Mouse (Mus musculus): Measurements from ENCODE around the gene Defb45. TPM values are rescaled to one million over a fixed set of nuclear protein-coding genes. Genes with fewer than 3 reads are reported as not detected.

Defb45 gene
- polyA plus RNA-seq, 1 experiment, result 0.21 TPM

DNA sequence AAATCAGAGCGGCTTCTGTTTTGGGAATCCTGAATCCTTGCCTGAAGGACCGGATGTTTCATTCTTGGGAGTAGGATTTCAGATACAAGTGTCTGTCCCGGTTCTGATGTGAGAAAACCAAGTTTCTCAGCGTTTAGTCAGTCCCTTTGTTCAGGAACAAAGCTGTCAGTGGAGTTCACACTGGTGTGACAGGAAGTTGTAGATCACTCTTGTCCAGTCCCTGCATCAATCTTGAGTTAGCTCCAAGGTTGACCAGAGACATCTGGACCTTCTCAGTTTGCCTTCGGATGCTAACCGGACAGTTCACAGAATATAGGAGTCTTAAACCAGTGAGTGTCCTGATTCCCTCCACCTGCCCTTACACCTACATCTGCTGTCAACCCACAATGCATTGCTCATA, 8.5 kb upstream of the Defb45 start:
- DNase-seq (ENCODE audit: low spot score), result no peak

DNA sequence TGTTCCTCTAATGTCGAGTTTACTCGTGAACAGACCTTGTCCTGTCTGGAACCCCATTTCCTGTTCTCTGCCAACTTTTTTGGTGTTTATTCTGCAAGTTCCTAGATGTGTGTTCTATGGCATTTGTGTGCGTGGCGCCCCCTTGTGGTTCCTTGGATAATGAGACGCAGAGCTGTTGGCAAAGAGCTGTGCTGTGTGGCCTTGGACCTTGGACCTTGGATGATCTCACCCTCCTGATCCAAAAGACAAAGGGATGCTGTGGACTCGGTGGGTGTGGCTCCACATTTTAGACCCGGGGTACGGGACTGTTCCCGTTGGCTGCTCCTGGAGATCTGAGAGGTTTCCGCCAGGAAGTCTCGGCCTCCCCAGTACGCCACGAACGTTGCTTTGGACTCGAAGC, 4.9 kb upstream of the Defb45 start, which contains the start of gene Defb36:
Defb36 (plus strand) TSS at position 271 of the 400 bp plus-strand sequence.
- no peak for DNase-seq (ENCODE audit: low spot score)

DNA sequence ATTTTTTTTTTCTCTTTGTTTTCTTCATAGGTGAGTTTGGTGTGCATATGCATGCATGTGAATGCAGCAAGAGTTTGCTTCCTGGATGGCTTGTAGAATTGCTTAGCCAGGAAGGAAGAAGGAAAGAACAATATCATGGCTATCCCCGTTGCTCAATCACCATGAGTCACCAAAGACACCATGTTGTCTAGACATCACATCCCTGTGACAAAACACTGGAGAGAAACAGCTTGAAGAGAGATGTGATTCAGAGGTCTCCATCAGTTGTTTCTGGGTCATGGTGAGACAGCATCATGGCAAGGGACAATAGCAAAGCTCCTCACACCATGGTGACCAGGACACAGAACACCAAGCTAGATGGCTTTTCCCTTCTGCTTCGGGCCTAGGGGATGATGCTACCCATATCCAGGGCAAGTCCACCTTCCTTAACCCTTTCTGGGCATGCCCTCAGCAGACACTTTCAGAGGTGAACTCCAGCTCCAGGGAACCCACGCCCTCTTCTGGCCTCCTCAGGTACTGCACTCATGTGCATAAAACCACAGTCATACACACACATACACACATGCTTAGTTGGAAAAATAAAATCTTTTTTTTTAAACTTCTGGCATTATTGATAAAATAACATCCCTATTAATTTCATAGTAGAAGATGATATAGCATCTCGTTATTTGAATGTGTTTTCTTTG, 2.2 kb upstream of the Defb45 start:
- no peak for DNase-seq (ENCODE audit: low spot score)

DNA sequence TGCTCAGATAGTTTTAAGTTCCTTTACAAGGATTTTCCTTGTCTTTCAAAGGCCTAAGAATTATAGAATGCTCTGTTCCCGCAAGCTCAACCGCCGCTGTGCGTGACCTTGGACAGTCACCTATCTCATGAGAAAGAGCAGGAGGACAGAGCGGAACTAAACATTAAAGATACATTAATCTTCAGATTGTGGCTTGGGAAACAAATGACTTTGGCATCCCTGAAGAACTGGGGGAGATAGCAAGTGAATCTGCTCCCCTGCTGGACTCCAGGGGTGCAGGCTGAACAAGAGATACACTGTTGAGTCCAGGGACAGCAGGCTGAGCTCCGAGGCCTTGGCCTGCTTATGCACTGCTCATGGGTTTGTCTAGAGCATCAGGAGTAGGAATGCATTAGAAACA, 877 bp upstream of the Defb45 start:
- no peak for DNase-seq (ENCODE audit: low spot score)

DNA sequence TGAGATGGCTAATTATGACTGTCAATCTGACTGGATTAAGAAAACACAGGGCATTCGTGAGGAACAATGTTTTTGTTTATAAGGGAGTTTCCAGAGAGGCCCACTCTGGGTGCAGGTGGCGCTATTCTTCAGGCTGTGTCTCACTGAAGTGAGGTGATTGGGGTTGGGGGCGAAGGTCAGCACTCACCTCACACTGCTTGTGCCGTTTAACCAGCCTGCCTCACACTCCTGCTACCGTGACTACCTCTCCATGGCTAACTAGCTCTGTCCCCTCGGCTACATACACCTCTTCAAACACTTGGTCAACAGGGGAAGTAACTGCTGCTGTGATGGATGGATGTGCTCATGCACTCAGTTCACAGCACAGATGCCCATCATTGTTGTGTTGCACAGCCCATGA, 10.2 kb downstream of the Defb45 start:
- DNase-seq (ENCODE audit: low spot score), result no peak

DNA sequence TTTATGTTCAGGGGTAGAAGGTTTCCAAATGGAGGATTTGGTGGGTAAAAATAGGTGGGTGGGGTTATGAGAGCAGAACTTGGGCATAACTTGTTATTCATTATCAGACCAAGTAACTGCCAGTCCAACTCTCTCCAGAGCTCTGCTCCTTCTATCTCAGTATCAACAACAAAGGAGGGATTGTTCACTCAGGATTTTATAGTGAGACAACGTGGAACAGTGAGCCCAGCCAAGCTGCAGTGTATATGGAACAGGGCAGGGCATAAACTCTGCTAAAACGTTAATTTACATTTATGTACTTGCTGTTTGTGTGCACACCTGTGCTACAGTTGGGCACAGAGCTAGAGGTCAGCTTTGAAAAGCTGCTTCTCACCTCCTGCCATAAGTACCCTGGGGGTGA, 10.7 kb downstream of the Defb45 start:
- no peak for DNase-seq (ENCODE audit: low spot score)

DNA sequence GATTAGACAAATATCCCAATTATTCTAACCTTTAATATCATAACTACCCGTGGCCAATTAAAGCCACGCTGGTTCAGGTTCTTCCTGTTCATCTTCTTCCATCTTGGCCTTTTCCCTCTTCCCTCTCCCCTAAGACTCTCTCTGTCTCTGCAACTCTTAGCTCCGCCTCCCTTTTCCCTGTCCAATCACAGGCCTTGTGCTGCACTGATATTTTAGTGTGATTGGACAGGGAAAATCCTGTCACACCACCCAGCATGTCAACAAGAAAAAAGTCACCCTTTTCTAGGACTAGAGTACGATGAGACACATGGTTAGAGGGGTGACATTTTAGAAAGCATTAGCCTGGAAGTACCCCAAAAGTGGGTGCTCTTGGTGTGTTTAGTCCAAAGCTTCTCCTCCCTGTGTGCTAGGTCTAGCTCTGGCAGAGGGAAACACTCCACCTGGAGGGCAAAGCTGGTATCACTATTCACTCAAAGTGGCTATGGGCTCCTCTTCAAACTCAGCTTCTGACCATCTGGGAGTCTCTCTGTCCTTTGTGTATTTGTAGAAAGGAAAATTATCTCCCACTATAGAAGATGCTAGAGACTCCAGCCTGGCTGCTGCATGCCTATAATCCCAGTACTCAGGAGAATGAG, 12.2 kb downstream of the Defb45 start:
- no peak for DNase-seq (ENCODE audit: low spot score)

DNA sequence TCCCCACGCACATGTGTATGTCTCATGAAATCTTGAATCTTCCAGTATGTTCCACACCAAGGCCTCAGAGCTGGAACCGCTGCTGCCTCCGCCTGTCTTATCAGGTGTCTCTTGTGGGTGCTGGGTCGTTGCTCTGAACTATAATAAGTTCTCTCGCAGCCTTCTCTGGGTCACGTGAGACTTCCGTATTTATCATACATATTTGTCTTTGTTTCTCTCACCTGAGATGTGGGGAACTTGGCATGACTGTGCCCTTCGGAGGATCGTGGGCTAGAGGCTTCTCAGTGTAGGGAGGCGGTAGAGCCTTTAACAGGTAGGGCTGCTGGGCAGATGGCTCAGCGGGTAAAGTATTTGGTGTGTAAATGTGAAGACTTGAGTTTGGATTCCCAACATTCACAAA, 18.6 kb downstream of the Defb45 start:
- no peak for DNase-seq (ENCODE audit: low spot score)

DNA sequence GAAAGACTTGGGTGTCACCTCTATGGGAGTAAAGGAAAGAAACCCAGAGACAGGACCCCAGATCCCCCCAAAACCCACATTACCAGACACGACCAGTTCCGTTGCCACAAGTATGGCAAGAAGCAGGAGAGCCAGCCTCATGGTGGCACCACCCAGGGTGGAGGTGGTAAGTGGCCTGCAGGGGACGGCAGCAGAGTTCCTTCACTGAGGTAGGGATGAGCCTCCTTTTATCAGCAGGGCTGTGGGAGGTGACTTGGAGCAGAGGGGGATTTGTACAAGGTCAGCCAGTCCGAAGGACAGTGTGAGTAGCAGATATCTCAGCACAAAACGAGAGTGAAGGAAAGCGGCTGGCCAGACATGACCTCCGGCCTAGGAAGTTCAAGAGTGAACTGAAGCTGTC, 19.1 kb downstream of the Defb45 start, which contains the start of gene Defb19:
Defb19 (minus strand) TSS at position 206 of the 400 bp plus-strand sequence.
- no peak for DNase-seq (ENCODE audit: low spot score)

DNA sequence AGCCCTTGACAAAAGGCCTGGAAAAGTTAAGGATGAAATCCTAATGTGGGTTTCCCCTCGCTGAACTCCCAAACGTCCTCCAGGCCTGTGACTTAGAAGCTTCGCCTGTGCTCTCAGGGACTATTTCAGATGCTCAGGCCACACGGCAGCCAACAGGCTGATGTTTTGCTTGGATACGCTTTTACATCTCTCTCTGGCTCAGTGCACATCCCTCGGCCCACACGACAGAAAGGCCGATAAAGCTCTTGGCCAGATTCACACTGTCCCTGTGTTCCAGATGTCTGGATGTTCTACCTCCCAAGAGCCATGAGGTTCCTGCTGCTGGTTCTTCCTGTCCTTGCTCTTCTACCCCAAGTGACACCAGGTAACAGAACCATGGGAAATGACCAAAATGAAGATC, 25.7 kb downstream of the Defb45 start:
- no peak for DNase-seq (ENCODE audit: low spot score)

DNA sequence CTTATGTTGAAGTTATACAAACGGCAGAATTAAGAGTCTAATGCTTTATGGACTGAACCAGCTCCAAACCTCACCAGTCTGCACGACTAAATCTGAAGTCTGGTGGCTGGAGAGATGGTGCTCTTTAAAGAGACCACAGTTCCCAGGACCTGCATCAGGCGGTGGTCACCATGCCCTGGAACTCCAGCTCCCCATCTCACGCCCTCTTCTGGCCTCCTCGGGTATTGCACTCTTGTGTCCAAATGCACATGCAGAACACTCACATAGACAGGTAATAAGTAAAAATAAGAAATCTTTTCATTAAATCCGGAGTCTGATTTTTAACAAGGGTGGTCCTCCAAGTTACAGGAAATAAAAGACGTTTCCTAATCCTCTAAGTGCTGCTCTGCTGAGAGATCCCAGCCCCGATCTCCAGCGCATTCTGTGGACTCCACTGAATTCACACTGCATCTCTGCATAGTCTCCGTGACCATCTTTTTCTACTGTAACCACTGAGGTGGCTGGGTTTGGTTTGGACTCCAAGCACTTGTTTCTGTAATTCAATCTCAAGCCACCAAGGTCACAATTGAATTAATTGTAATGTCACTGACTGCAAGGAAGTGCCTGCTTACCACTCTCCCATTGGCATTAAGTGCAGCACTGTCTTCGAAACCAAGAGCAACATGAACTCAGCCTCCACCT, 26.9 kb downstream of the Defb45 start, which contains the start of gene Defb21:
Defb21 (plus strand) TSS at position 631 of the 681 bp plus-strand sequence.
- no peak for DNase-seq (ENCODE audit: low spot score)

DNA sequence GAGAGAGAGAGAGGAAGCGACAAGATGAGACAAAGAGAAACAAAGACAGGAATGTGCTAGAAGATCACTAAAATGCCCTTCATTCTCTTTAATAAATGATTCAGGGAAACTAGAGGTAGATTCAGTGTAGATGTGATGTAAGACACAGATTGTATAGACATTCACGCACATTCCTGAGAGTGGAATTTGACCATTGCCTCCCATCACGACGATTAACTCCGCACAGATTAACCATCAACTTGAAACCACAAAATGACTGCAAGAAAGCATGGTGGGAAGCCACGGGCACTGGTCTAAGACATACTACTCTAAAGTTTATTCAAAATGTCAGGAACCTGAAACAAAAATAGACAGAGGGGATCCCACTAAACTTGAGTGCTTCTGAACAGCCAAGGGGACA, 28.9 kb downstream of the Defb45 start:
- no peak for DNase-seq (ENCODE audit: low spot score)

DNA sequence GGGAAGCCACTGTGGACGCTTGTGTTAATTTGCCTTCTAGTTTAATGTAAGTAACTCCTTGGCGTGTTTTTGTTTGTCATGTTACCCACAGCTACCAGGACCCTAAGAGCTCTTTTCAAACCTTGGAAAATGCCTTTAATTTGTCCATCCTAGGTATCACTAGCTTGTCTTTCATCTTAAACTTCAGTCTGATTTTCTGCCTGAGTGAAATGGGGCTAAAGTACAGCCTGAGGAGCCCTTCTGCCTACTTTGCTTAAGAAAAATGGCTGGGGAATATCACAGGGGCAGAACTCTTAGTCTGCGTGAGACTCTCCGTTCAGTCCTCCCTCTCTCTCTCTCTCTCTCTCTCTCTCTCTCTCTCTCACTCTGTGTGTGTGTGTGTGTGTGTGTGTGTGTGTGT, 29.3 kb downstream of the Defb45 start:
- no peak for DNase-seq (ENCODE audit: low spot score)

DNA sequence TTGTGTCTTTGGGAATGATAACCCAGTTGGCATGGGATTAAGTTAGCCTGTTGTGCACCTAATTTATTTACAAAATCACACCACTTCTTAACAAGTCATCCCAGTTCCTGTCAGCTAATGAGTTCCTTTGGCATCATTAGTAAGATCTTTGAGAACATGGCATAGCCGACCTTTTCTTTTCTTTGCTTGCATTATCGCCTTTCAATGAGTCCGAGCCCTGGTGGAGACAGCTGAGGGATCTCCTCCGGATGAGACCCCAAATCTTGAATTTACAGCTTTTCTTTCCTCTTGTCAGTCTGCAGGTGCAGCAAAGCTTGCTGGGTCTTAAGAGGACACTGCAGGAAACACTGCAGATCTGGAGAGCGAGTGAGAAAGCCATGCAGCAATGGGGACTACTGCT, 30.2 kb downstream of the Defb45 start, which contains the start of gene Gm17416:
Gm17416 (plus strand) TSS at position 301 of the 400 bp plus-strand sequence.
- no peak for DNase-seq (ENCODE audit: low spot score)

DNA sequence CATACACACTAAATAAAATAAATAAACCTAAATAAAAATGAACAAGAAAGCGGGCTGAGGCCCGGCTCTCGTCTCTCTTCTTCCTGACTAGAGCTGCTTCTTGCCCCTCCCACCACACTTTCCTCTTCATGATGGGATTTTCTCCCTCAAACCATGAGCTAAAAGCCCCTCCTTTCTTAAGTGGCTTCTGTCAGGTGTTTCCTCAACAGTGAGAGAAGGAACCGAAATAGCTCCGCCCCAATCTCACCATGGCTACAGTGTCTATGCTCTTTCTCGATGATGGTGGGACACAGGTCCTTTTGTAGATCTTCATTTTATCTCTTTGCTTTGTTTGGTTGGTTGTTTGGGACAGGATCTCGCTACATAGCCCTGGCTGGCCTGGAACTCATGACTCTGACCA, 42.5 kb downstream of the Defb45 start:
- DNase-seq (ENCODE audit: low spot score), result no peak

DNA sequence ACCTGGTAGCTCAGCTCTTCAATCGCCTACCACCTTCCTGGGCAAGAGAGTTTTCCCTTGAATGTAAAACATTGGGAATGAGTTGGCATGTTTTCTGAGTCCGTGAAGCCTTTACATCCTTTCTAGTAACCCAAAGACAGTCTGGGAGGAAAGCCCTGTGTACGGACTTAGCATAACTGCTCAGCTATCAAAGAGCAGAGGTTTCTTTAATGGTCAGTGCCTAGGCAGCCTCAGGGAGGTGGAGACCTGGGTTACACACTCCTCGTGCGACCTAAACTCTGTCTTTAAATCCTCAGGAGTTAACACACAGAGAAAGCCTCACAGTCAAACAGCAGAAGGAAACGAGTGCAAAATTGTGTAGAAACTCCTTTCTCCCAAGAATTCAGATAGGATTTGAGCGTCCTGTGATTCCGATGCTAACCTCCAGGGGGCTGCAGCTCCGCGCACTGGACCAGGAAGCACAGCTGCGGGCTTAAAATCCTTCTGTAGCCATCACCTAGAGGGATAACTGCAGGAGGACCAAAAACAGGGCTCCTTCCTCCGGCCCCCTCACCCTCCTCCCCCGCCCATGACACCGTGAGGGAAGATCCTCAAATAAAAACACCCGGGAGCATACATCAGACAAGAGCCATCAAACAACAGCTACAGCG, 45.3 kb downstream of the Defb45 start:
- peak; percentile 23 for DNase-seq (ENCODE audit: low spot score)

DNA sequence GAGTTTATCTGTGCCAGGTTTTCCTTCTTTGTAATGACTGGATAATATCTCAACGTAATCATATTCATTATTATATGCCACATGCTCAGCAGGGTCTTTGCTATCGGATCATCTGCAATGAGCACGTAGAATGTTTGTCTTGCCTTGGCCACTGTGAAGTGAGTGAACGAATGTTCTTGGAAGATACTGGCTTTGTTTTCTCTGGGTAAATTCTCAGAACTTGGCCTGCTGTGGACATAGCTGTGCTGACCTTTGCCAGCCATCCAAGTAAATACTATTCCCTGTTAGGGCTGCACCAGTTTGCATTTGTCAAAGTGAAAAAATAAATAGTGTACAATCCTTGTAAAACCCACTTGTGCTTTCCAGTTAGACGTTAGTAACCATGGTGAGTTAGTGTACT, 51.1 kb downstream of the Defb45 start:
- no peak for DNase-seq (ENCODE audit: low spot score)

DNA sequence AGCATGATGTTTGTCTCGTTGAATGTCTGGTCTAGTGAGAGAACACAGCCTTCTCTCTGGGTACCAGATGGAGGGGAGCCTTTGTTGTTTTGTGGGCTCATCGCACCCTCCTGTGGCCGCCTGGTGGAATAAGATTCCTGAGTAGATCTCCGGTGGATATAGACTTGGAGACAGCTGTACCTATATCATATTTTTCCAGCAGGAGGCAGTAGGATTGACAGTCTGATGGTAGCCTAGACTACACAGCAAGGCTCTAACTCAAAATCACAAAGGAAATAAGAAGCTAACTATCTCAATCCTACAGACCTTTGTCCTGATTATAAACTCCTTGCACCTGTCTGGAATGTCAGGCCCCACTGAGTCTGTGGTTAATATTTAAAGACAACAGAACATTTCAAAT, 54.5 kb downstream of the Defb45 start:
- no peak for DNase-seq (ENCODE audit: low spot score)

DNA sequence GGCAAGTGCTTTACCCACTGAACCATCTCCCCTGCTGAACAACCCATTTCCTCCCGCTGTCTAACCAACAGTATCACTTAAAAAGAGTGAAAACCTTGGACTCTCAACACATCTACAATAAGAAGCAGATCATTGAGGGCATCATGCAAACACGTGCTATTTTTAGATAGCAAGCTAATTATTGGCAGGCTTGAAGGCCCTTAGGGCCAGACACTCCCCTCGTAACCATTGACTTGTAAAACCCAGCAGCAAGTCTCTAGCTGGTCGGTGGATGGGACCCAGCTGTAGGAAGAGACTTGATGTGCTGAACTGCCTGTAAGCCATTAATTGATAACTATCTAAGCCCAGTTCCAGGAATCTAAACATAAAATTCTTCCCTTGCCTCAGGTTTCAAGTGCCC, 55.7 kb downstream of the Defb45 start:
- no peak for DNase-seq (ENCODE audit: low spot score)

Data from urinary bladder, adult 2 months (tissue).